Mouse (Mus musculus) MEL (cell line): Measurements from ENCODE around the gene Lhfp.

Source experiments
- BHLHE40 ChIP-seq: IDR thresholded peaks from 2 replicates; pipeline ENCODE4 v1.6.1; 2012; ENCODE audit warnings: low read depth, mild to moderate bottlenecking, inconsistent platforms, low read length, improper control_type of control experiment, borderline replicate concordance
- CTCF ChIP-seq, 3 experiments: IDR thresholded peaks in 2 of 3; conservative IDR thresholded peaks in 1 of 3; 2 replicates each; pipeline ENCODE4 v1.5.1; 2011 to 2012; ENCODE audit warnings: low read length in 3 of 3, low read depth in 2 of 3, mild to moderate bottlenecking in 2 of 3, improper control_type of control experiment in 1 of 3, inconsistent platforms in 1 of 3, mixed read lengths in 1 of 3, moderate library complexity in 1 of 3; ENCODE audit not compliant: control insufficient read depth in 1 of 3, insufficient read depth in 1 of 3, poor library complexity in 1 of 3, severe bottlenecking in 1 of 3
- ELF1 ChIP-seq: IDR thresholded peaks from 2 replicates; pipeline ENCODE4 v1.6.1; 2014; ENCODE audit warnings: low read depth, mild to moderate bottlenecking, inconsistent platforms, low read length, improper control_type of control experiment, moderate library complexity
- EP300 ChIP-seq, 2 experiments: IDR thresholded peaks; 2 replicates each; pipeline ENCODE4 v1.6.1; 2011; ENCODE audit warnings: improper control_type of control experiment in 2 of 2, low read length in 2 of 2, low read depth in 1 of 2, mild to moderate bottlenecking in 1 of 2
- GABPA ChIP-seq: IDR thresholded peaks from 2 replicates; pipeline ENCODE4 v1.6.1; 2012; ENCODE audit warnings: low read depth, mild to moderate bottlenecking, inconsistent platforms, low read length, improper control_type of control experiment, moderate library complexity
- MEF2A ChIP-seq: IDR thresholded peaks from 2 replicates; pipeline ENCODE4 v1.6.1; 2014; ENCODE audit warnings: low read depth, mild to moderate bottlenecking, inconsistent platforms, low read length, improper control_type of control experiment; ENCODE audit not compliant: poor library complexity, insufficient replicate concordance, severe bottlenecking; ENCODE audit errors: extremely low read depth
- MYC ChIP-seq: IDR thresholded peaks from 2 replicates; pipeline ENCODE4 v1.6.1; 2011; ENCODE audit warnings: low read depth, mild to moderate bottlenecking, low read length, improper control_type of control experiment, moderate library complexity
- POLR2A ChIP-seq, 2 experiments: IDR thresholded peaks; 2 replicates each; pipeline ENCODE4 v1.6.1; 2011 to 2012; ENCODE audit warnings: low read length in 2 of 2, mild to moderate bottlenecking in 2 of 2, control low read depth in 1 of 2, improper control_type of control experiment in 1 of 2, low read depth in 1 of 2, moderate library complexity in 1 of 2; ENCODE audit not compliant: control insufficient read depth in 1 of 2, insufficient read depth in 1 of 2, poor library complexity in 1 of 2
- RAD21 ChIP-seq: IDR thresholded peaks from 2 replicates; pipeline ENCODE4 v1.6.1; 2011; ENCODE audit warnings: mild to moderate bottlenecking, low read depth, low read length, improper control_type of control experiment
- SIN3A ChIP-seq: IDR thresholded peaks from 2 replicates; pipeline ENCODE4 v1.6.1; 2012; ENCODE audit warnings: low read length, improper control_type of control experiment, inconsistent platforms
- TAL1 ChIP-seq: IDR thresholded peaks from 2 replicates; pipeline ENCODE4 v1.6.1; 2012; ENCODE audit warnings: mild to moderate bottlenecking, inconsistent platforms, low read length, moderate library complexity, mixed read lengths
- TBP ChIP-seq: IDR thresholded peaks from 2 replicates; pipeline ENCODE4 v1.8.0; 2011; ENCODE audit warnings: low read depth, low read length, improper control_type of control experiment
- UBTF ChIP-seq: IDR thresholded peaks from 2 replicates; pipeline ENCODE4 v1.6.1; 2012; ENCODE audit warnings: low read depth, mild to moderate bottlenecking, inconsistent platforms, low read length, improper control_type of control experiment, moderate library complexity, borderline replicate concordance; ENCODE audit not compliant: insufficient read depth
- ZC3H11A ChIP-seq: IDR thresholded peaks from 2 replicates; pipeline ENCODE4 v1.6.1; 2012; ENCODE audit warnings: low read depth, mild to moderate bottlenecking, inconsistent platforms, low read length, improper control_type of control experiment

- TF ChIP-seq GABPA: no peak
- TF ChIP-seq POLR2A (IDR thresholded peaks at IDR 0.05; ENCODE audit: control insufficient read depth in 1 of 2, insufficient read depth in 1 of 2, low read depth in 1 of 2, low read length in 2 of 2, poor library complexity in 1 of 2): no peak
- no peak for TF ChIP-seq UBTF
- TF ChIP-seq BHLHE40: no peak
- TF ChIP-seq SIN3A: no peak
- TF ChIP-seq EP300 (IDR thresholded peaks at IDR 0.05; ENCODE audit: low read depth in 1 of 2, low read length in 2 of 2): no peak
- TF ChIP-seq CTCF (IDR thresholded peaks at IDR 0.05 in 2 of 3, conservative IDR thresholded peaks at IDR 0.05 in 1 of 3; ENCODE audit: control insufficient read depth in 1 of 3, insufficient read depth in 1 of 3, low read depth in 2 of 3, low read length in 3 of 3, poor library complexity in 1 of 3, severe bottlenecking in 1 of 3): no peak
- TF ChIP-seq MYC: no peak
- no peak for TF ChIP-seq ELF1
- no peak for TF ChIP-seq RAD21
- no peak for TF ChIP-seq TAL1
- TF ChIP-seq TBP: no peak
- no peak for TF ChIP-seq ZC3H11A
- TF ChIP-seq MEF2A: no peak
These were observed 161.4 kb downstream of the Lhfp start for GRCm38 (mm10) chr3:53202698-53203097.
